Mouse (Mus musculus) neural tube, embryonic 14.5 days (tissue): Measurements from ENCODE around the gene Ttpal. TPM values are rescaled to one million over a fixed set of nuclear protein-coding genes. Genes with fewer than 3 reads are reported as not detected.

Source experiments
- ATAC-seq: fragments of 200-750 bp; cut with Nextera tagmentation; 2 replicates; pipeline ENCODE4 v1.8.0; 2017; ENCODE audit warnings: low read depth, mild to moderate bottlenecking, moderate TSS enrichment, moderate library complexity
- H3K27ac ChIP-seq: fragments of 300-500 bp; sonication (generic); 2 replicates; pipeline ENCODE4 v1.5.1; 2014; ENCODE audit warnings: low read depth, mild to moderate bottlenecking, control low read depth, low read length, moderate library complexity, mixed read lengths
- H3K27me3 ChIP-seq: fragments of 300-500 bp; sonication (generic); 2 replicates; pipeline ENCODE4 v1.6.1; 2014; ENCODE audit warnings: low read length; ENCODE audit not compliant: control insufficient read depth, insufficient read depth
- H3K36me3 ChIP-seq: fragments of 300-500 bp; sonication (generic); 2 replicates; pipeline ENCODE4 v1.6.1; 2014; ENCODE audit warnings: low read length, mixed read lengths; ENCODE audit not compliant: control insufficient read depth, insufficient read depth
- H3K4me1 ChIP-seq: fragments of 300-500 bp; sonication (generic); 2 replicates; pipeline ENCODE4 v1.6.1; 2014; ENCODE audit warnings: low read length; ENCODE audit not compliant: control insufficient read depth, insufficient read depth
- H3K4me2 ChIP-seq: fragments of 300-500 bp; sonication (generic); 2 replicates; pipeline ENCODE4 v1.6.1; 2014; ENCODE audit warnings: mild to moderate bottlenecking, low read depth, low read length, control low read depth
- H3K4me3 ChIP-seq: fragments of 300-500 bp; sonication (generic); 2 replicates; pipeline ENCODE4 v1.5.1; 2014; ENCODE audit warnings: low read depth, low read length, control low read depth, mixed read lengths
- H3K9ac ChIP-seq: fragments of 300-500 bp; sonication (generic); replicated peaks from 2 replicates; pipeline ENCODE4 v1.6.1; 2014; ENCODE audit warnings: low read depth, mild to moderate bottlenecking, control low read depth, low read length, mixed read lengths
- H3K9me3 ChIP-seq: fragments of 300-500 bp; sonication (generic); 2 replicates; pipeline ENCODE4 v1.6.1; 2016; ENCODE audit warnings: low read length; ENCODE audit not compliant: control insufficient read depth
- WGBS: fragments of 180-500 bp; shearing (Covaris S2); extraction: QIAGEN DNeasy Blood & Tissue Kit; methylation state at CpG from one replicate; pipeline ENCODE4 v1.1.7; 2014; 5-methylcytosine and 5-hydroxymethylcytosine counted together
- polyA plus RNA-seq: library from polyadenylated mRNA; unstranded; fragments of >200 nt; fragmentation: Nextera tagmentation; extraction: Ambion mirVana; gene quantifications from 2 replicates; pipeline ENCODE4 v1.2.1, GENCODE M21; 2014

Gene Ttpal
- 45.5 and 57.1 TPM in 2 replicates for polyA plus RNA-seq

DNA sequence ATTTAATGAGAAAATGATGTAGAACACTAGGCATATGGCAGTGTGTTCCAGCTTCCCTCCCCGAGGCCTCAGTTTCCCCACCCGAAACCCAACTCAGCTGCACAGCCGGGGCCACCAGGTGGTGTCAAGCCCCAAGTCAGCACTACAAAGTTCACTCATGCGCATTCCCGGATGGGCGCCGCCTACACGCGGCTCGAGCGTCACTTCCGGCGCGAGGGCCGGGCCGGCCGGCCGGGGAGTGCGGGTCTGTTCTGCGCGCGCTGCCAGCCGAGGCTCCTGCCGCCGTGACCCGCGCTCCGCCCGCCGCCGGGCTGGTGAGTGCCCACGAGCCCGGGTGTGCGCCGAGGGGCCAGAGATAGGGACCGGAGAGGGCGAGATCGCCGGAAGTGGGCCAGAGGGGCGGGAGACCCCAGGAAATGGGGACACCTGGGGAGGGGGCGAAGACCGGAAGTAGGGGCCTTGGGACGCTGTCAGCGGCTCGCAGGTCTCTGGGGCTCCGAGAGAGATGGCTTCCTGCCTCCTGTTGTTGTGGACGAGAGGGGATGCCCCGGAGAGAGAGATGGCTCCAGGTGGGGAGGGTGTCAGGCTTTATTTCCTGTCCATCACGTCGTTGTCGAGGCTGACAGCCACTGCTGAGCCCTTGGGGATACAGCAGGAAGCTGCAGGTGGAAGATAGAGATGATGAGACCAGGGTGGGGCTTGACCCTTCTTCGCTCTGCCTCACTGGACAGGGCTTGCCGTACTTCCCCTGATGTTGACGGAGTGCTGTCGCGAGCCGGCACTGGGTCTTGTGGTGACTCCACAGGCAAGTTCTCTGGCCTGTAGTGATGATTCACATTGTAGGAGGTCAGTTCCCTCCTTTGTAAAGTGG, at the start of gene Ttpal:
Gene Ttpal (plus strand): TSS at position 214 of the 871 bp plus-strand sequence.
- WGBS: 3% methylated on average over 57 of the region's 57 CpGs
- Histone ChIP-seq H3K27me3 (no peaks in the 10 kb centered on the region), H3K9me3 (no peaks in the 10 kb centered on the region), H3K27ac (peak within 1 kb of the TSS; percentile 88), H3K4me2 (peak within 1 kb of the TSS; percentile 92), H3K9ac (peak within 1 kb of the TSS; percentile 81), H3K4me1 (peaks cover 9% of the 10 kb centered on the region; the same call in 1 of the 2 replicates), H3K4me3 (peak within 1 kb of the TSS; percentile 72), H3K36me3 (no peaks in the 10 kb centered on the region)
- ATAC-seq: peak; percentile 96

- H3K27ac ChIP-seq: no peak overlapping the region
- WGBS: 55% methylated on average over 8 of the region's 8 CpGs
- no peaks in the 10 kb centered on the region for H3K36me3 ChIP-seq
- no peak overlapping the region for H3K9ac ChIP-seq
- H3K4me2 ChIP-seq: no peak overlapping the region
- H3K9me3 ChIP-seq: no peaks in the 10 kb centered on the region
- no peak for ATAC-seq
- H3K4me1 ChIP-seq: no peaks in the 10 kb centered on the region
- no peaks in the 10 kb centered on the region for H3K27me3 ChIP-seq
- H3K4me3 ChIP-seq: no peak overlapping the region
Observed at GRCm38 (mm10) chr2:163552518-163552929, 49.6 kb upstream of the Ttpal start.

- ATAC-seq: no peak
Observed at GRCm38 (mm10) chr2:163554425-163554982, 47.6 kb upstream of the Ttpal start.

DNA sequence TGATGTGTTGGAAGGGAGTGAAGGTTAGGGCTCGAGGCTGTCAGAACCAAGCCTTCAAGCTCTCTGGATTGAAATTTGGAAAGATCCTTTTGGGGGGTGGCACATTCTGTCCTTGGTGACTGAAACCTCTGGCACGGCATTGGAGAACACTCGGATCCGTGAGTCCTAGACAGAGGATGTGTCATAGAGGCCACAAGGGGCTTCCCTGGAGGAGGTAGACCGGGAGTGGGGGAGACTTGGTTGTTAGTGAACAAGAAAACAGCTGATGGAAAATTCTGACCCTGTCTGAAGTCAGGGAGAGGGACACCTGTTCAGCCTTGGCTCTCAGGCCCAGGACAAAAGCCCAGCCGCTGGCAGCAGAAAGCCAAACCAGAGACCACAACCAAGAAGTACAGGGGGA, 47.1 kb upstream of the Ttpal start:
- no peaks in the 10 kb centered on the region for H3K27me3 ChIP-seq
- H3K4me2 ChIP-seq: no peak overlapping the region
- H3K36me3 ChIP-seq: no peaks in the 10 kb centered on the region
- H3K27ac ChIP-seq: no peak overlapping the region
- ATAC-seq: no peak
- H3K9me3 ChIP-seq: no peaks in the 10 kb centered on the region
- 86% methylated on average over 6 of the region's 6 CpGs for WGBS
- H3K4me1 ChIP-seq: no peaks in the 10 kb centered on the region
- H3K9ac ChIP-seq: no peak overlapping the region
- H3K4me3 ChIP-seq: no peak overlapping the region

More at GRCm38 (mm10) chr2:163554425-163554982, 47.6 kb upstream of the Ttpal start:
- Histone ChIP-seq H3K9ac (no peak overlapping the region), H3K4me2 (no peak overlapping the region), H3K4me3 (no peak overlapping the region), H3K27ac (no peak overlapping the region), H3K9me3 (no peaks in the 10 kb centered on the region), H3K4me1 (no peaks in the 10 kb centered on the region), H3K36me3 (no peaks in the 10 kb centered on the region), H3K27me3 (no peaks in the 10 kb centered on the region)
- 68% methylated on average over 4 of the region's 4 CpGs for WGBS

DNA sequence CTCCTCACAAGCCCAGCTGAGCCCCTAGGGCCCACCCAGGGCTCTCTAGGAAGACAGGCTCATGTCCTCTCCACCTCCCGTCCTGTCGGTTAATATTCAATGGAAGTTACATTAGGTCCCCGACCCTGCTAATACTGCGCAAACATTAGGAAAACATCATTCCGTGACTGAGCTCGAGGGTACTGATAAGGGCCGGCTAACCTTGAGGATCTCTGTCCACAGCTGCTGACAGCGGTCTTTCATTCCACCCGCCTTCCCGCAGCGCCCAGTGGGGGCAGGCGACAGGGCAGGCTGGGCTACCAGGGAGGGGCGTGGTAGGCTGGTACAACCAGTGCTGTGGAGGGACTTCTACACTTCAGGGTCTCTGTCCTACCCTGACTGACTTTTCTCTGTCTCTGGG, 46.7 kb upstream of the Ttpal start:
- Histone ChIP-seq H3K4me2 (no peak overlapping the region), H3K27ac (no peak overlapping the region), H3K27me3 (no peaks in the 10 kb centered on the region), H3K9me3 (no peaks in the 10 kb centered on the region), H3K4me3 (no peak overlapping the region), H3K36me3 (no peaks in the 10 kb centered on the region), H3K9ac (no peak overlapping the region), H3K4me1 (no peaks in the 10 kb centered on the region)
- ATAC-seq: no peak
- WGBS: 81% methylated on average over 13 of the region's 13 CpGs

DNA sequence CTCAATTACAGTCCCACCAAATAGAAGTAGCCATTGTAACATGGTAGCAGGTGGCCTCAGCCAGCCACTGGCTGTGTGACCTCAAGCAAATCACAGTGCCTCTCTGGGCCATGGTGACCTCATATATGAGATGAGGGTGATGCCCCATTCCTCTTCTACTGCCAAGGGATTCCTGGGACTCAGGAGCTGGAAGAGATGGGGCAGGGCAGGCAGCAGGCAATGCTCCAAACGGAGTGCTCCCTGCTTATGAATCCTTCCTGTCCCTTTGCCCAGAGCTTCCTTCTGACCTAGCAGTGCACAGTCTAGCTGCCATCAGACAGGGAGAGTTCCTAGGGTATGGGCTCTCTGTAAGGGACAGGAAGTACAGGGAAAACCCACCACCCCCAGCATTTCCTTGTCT, 43.6 kb upstream of the Ttpal start:
- no peaks in the 10 kb centered on the region for H3K36me3 ChIP-seq
- H3K27ac ChIP-seq: no peak overlapping the region
- H3K9ac ChIP-seq: no peak overlapping the region
- H3K4me1 ChIP-seq: peaks cover 4% of the 10 kb centered on the region; the same call in 1 of the 2 replicates
- no peak overlapping the region for H3K4me3 ChIP-seq
- no peaks in the 10 kb centered on the region for H3K9me3 ChIP-seq
- no peak overlapping the region for H3K4me2 ChIP-seq
- H3K27me3 ChIP-seq: no peaks in the 10 kb centered on the region
- ATAC-seq: no peak
- 78% methylated on average over 1 of the region's 1 CpGs for WGBS

- Histone ChIP-seq H3K4me1 (peaks cover 4% of the 10 kb centered on the region; the same call in 1 of the 2 replicates), H3K27ac (no peak overlapping the region), H3K9ac (no peak overlapping the region), H3K36me3 (no peaks in the 10 kb centered on the region), H3K27me3 (no peaks in the 10 kb centered on the region), H3K4me2 (no peak overlapping the region), H3K4me3 (no peak overlapping the region), H3K9me3 (no peaks in the 10 kb centered on the region)
- ATAC-seq: no peak
- WGBS: 84% methylated on average over 5 of the region's 5 CpGs
Observed at GRCm38 (mm10) chr2:163559236-163559635, 42.9 kb upstream of the Ttpal start.

- ATAC-seq: no peak
- Histone ChIP-seq H3K9ac (no peak overlapping the region), H3K4me2 (no peak overlapping the region), H3K27ac (no peak overlapping the region), H3K36me3 (no peaks in the 10 kb centered on the region), H3K27me3 (no peaks in the 10 kb centered on the region), H3K9me3 (no peaks in the 10 kb centered on the region), H3K4me1 (peaks cover 4% of the 10 kb centered on the region; the same call in 1 of the 2 replicates), H3K4me3 (no peak overlapping the region)
- WGBS: 66% methylated on average over 3 of the region's 3 CpGs
Observed at GRCm38 (mm10) chr2:163560247-163560646, 41.9 kb upstream of the Ttpal start.
